Mouse (Mus musculus) neutrophil, adult 59 days (primary cell): Measurements from ENCODE around the gene Lipo3. TPM values are rescaled to one million over a fixed set of nuclear protein-coding genes. Genes with fewer than 3 reads are reported as not detected.

Experiments
- total RNA-seq, 2 experiments: library from RNA; stranded (reverse); gene quantifications; 1 replicate in 1 of 2; 2 replicates in 1 of 2; pipeline ENCODE4 v1.2.4; 2023

The Lipo3 gene
- total RNA-seq, result 1 to 10 TPM; 2.5 to 3.2 TPM

GRCm38 (mm10) chr19:33761287-33762086 is at the start of gene Lipo3:
Gene Lipo3, minus strand, starts transcription at chr19:33761951.

GRCm38 (mm10) chr19:33787359-33787758 is 25.6 kb upstream of the Lipo3 start, which contains the start of gene Lipo1:
Gene Lipo1, minus strand, starts transcription at chr19:33787459.

GRCm38 (mm10) chr19:33751259-33751658 is 10.5 kb downstream of the Lipo3 start, which contains the start of gene Lipo2:
Gene Lipo2, minus strand, starts transcription at chr19:33751359.

GRCm38 (mm10) chr19:33625152-33625551 is 136.6 kb downstream of the Lipo3 start, which contains the start of gene Gm8978:
Gene Gm8978, minus strand, starts transcription at chr19:33625252.

GRCm38 (mm10) chr19:33517680-33518079 is 244.1 kb downstream of the Lipo3 start, which contains the start of gene Lipo4:
Gene Lipo4, minus strand, starts transcription at chr19:33517780.

Other genes starting within 250 kb of the Lipo3 start
- not detected for gene Lipo4, start 244.2 kb downstream of the Lipo3 start, total RNA-seq
- not detected for gene Gm8978, start 136.7 kb downstream of the Lipo3 start, total RNA-seq
- gene Lipo2, start 10.6 kb downstream of the Lipo3 start, total RNA-seq, result not detected
- not detected for gene Lipo1, start 25.5 kb upstream of the Lipo3 start, total RNA-seq
- not detected for gene Lipf, start 199.2 kb upstream of the Lipo3 start, total RNA-seq
- not detected for gene Lipk, start 246.3 kb upstream of the Lipo3 start, total RNA-seq